Mouse (Mus musculus) left cerebral cortex, adult 8-10 months (tissue): Measurements from ENCODE around the gene Ttc21b. TPM values are rescaled to one million over a fixed set of nuclear protein-coding genes. Genes with fewer than 3 reads are reported as not detected.
A peak's percentile ranks its signal among the peaks of the same experiment; 100 is the strongest.
"Not testable (repeated sequence)": the region's sequence is repeated elsewhere in the genome, so short reads cannot be mapped to it uniquely, and the experiment has no call there.

Experiments
- DNase-seq, 2 experiments: peaks; one replicate each; pipeline ENCODE4 v3.0.0; 2022; ENCODE audit warnings: low spot score in 2 of 2
- total RNA-seq, 4 experiments: library from RNA; stranded (reverse); gene quantifications; 2 replicates each; pipeline ENCODE4 v1.2.4; 2022

The Ttc21b gene
- total RNA-seq = 10 to 100 TPM in 1 of 4 experiments, 1 to 10 TPM in 3; 8.1 to 10.5 (median 9.3) TPM

DNA sequence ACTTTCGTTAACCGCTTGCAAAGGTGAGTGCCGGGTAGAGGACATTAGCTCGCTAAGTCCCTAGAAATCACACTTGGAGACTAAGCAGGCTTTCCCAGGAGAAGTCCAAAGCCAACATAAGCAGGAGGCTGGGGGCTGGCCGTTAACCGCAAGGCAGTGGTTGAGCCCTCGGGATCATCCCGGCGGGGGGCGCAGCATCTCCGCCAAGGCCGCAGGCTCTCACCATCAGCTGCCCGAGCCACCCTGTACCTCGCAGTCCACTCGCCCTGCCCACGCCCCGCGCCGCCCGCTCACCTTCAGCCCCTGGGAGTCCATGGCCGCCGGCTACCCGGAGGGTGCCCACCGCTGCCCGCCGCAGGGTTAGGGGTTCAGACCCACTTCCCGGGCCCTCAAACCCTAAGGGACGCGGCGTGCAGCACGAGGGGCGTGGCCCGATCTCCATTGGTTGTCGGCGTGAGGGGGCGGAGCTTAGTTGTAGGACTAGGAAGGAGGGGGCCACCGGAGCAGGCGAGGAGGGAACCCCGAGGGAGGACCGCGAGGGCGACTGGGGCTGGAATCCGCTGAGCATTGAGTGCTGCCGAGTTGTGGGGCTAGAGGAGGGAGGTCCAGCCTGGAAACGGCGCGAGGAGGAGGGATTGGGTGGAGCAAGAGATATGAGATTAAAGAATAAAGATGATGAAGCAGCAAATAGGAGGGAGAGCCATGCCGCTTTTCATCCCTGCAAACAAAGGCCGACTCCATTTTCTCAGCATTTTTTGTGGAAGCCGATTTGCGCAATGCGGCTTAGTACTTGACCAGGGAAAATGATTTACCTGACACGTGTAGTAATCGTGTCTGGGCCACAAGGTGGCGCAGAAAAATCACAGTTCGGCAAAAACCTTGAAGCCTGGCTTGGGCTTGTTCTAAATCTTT lies at the start of gene Ttc21b:
Gene Ttc21b, minus strand, starts transcription at position 398 of the 912 bp plus-strand sequence.
- peak; percentile 88 to 96 for DNase-seq

GRCm38 (mm10) chr2:66272551-66272950 lies 16.1 kb upstream of the Ttc21b start:
- DNase-seq = no peak

- DNase-seq = no peak
Measured at GRCm38 (mm10) chr2:66244013-66244412, 12.4 kb downstream of the Ttc21b start.

DNA sequence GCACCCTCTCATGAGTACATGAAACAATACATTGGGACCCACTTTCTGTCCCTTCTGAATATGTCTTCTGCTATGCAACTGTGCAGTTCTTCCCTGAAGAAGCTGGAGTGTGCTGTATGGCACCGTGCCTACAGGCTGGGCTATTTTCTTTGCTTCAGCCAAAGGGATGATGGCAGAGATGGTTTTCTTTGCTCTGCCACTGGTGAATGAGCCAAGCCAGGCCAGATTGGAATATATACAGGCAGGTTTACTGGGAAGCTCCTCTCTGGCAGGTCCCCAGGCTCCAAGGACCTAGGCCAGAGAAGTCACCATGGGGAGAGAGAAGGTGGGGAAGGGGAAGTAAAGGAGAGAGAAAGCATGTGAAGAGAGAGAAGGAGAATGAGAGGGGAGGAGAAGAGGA lies 16.1 kb downstream of the Ttc21b start:
- DNase-seq = no peak

DNA sequence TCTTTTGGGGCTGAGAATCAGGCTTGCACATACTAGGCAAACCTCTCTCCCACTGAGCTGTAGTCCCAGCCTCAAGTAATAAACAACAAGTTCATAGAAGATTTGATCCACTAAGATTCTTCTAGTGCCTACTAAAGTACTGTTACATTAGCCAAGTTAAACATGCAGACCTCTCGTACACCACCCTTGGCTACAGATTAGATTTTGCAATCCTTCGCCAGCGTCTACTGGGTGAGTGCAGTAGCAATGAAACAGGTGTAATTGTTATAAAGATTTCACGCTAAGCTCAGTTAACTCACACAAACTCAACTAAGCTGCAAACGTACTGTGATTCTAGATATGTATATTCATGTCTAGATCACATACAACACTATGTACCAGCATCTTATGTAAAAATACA lies 17.5 kb downstream of the Ttc21b start:
- DNase-seq = no peak

- DNase-seq = no peak
Measured at GRCm38 (mm10) chr2:66220954-66221353, 35.5 kb downstream of the Ttc21b start.

DNA sequence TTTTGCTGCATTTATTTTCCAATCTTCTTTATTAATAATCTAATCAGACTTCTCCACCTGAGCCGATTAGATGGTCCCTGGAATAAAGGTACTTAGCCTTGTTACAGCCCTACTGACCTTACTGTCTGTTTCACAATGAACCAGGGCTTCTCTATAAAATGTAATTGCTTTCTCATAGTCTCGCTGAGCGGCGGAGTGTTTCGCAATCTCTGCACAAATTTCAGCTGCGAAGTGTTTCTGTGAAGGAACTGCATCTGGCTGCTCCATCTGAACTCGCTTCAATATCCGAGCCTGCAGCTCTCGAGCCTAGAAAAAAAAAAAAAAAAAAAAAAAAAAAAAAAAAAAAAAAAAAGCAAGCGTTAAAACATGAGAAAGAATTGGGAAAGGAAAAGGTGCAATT lies 46.5 kb downstream of the Ttc21b start:
- DNase-seq = no peak

GRCm38 (mm10) chr2:66209353-66209752 lies 47.1 kb downstream of the Ttc21b start:
- DNase-seq = no peak

- no peak for DNase-seq
Measured at GRCm38 (mm10) chr2:66206796-66207195, 49.6 kb downstream of the Ttc21b start.

GRCm38 (mm10) chr2:66204218-66204617 lies 52.2 kb downstream of the Ttc21b start:
- DNase-seq = no peak

GRCm38 (mm10) chr2:66200195-66200594 lies 56.2 kb downstream of the Ttc21b start:
- no peak for DNase-seq

DNA sequence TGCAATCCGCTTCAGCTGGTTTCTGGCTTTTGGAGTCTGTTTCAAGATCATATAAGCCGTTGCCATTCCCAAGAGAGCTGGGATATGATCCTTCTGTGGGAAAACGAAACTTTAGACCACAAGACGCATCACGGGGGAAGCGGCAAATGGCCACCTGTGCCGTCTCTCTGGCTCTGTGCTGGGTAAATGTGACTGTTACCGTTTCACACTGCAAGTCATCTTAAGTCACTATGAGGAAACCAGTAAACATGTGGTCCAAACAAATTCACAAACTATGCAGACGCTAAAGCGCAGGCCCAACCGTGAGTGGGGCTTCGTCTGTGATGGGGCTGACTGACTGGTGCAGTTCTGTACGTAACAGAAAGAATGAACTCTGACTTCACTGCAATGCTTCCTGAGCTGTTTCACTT lies 64.7 kb downstream of the Ttc21b start:
- no peak for DNase-seq

DNA sequence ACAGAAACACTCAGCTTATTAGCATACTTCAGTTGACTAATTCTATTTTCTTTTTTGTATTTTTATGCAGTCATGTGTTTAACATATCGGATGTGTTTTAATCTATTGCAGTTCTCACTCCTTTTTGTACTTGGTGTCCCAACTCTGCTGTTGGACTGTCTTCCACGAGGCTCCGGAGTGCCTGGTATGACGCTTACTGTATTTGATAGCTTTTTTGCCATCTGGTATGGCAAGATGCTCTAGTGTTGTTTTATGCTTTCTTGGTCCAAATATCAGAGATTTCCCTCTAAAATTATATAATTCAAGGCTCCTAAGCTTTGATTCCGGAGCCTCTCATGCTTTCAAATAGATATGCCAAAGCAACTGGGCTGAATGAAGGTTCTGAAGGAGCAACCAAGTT lies 66.3 kb downstream of the Ttc21b start:
- no peak for DNase-seq

GRCm38 (mm10) chr2:66189197-66189596 lies 67.2 kb downstream of the Ttc21b start:
- DNase-seq = not testable (repeated sequence)

DNA sequence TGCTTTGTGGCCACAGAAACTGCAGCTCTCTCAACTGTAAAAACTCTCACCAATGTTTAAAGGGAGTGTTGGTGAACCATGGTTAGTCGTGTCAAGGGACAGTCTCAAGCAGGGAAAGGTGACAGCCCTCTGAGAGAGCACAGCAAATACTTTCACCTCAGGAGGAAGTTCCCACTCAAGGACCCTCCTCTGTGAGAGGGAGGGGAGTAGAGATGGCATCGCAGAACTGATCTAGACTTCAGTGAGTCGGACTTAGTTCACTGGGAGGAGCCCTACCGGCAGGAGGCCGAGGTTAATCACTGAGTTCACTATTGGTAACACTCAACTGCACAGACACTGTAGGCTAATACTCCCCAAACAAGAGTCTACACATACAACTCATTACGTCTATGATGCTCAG lies 68.9 kb downstream of the Ttc21b start:
- no peak for DNase-seq

DNA sequence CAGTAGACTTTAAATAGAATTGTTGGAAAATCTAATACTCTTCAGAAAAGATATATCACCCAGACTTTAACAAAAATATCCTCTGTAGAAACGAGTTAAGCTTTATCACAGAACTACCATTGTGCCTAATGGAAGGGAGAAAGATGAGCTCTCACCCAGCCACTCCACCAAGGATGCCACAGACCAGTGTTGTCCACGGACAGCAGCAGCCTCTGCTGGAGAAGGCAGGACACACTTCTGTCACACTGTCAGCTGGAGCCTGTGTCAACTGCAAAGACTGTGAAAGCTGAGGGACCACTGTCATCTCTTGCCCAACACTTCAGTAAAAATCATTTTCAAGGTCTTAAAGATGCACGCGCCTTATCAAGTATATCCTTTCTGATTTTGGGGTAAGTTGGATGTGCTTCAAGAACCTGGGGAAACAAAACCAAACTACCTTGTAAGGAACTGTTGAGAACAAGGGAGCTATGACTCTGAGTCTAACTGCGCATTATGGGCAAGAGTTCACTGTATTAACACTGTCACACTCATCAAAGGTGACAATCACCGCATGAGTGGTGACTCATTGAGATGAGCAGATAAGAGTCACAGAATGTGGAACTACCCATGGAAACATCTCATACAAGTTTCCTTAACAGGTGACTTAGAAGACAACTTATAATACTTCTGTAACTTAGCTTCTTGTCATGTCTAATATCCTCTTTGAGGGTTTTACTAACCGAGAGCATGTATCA lies 71.8 kb downstream of the Ttc21b start:
- no peak for DNase-seq

DNA sequence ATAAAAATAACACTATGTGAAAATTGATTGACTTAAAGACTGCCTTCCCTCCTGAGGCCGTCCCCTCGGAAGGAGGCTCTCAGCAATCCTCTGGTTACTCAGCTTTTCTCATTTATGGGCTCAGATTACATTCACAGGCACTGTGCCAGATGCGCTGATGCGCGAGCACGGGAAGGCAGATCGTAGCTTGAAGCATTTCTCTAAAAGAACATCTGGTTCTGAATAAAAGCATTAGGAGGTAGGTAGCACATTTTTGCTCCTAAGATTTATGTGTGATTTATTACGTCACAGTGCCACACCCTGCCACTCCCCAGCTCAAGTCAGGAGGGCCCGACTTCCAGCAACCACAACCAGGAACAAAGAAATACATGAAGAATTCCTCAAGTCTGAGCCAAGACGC lies 76.1 kb downstream of the Ttc21b start:
- peak; percentile 32 to 34 for DNase-seq

DNA sequence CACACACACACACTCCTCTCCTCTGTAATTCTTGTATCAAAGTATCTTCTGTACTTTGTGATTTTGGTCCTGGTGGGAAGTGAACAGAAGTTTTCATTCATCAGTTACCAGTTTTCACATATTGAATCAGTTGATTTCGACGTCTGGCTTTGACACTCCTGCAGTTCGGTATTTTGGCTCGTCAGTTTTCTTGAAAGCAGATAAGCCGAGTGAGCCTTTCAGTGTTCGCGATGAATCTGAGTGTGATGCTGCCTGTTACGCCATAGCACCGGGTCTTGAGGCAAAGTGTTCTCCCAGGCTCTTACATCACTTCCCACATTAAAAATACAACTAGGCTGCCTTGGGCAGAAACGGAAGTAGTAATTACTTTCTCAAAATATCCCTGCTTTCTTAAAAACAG lies 76.6 kb downstream of the Ttc21b start:
- DNase-seq = no peak

- no peak for DNase-seq
Measured at GRCm38 (mm10) chr2:66178848-66179215, 77.6 kb downstream of the Ttc21b start.

DNA sequence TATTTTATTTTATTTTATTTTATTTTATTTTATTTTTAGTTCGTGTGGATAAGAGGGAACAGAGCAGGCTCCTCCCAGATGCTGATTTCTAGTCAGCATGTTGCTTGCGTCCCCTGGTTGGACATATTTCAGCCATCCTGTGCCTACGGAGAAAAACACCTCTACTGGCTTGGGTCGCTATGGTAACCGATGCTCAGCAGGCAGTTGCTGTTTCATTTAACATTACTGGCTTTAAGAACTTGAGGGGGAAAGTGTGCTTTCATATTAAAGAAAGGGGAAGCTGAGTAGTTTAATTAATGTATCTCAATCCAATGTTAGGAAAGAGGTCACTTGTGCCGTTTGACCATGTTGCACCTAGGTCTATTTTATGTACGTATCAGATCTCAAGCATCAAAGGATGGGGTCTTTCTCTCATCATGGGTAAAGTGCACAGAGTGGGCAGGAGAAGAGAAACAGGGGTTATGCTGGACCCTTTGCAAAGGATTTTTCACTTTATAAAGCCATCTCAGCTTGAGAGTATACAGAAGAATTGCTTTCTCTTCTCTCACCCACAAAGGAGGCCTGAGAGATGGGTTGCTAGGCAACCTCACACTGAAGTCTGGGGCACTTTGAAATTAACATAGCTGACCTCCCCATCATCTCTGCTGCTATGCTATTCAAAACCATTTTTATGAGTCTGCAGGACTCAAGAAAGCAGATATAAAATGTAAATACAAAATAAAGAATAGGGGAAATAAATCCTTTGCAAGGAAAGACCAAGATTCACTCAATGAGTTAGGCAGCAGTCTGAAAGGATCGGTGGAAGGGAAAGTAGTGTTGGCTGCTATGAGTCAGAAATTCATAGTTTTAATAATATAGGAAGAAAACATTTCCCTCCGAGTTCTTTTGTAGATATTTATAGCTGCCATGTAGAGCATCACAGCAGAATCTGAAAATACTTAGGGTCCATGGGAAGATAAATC lies 78.2 kb downstream of the Ttc21b start:
- peak in 1 of 2 experiments; percentile 59 for DNase-seq

- no peak for DNase-seq
Measured at GRCm38 (mm10) chr2:66177017-66177416, 79.4 kb downstream of the Ttc21b start.
